Mouse (Mus musculus): Measurements from ENCODE around the gene Ccdc24. TPM values are rescaled to one million over a fixed set of nuclear protein-coding genes. Genes with fewer than 3 reads are reported as not detected.

Ccdc24 gene
- polyA plus RNA-seq, 1 experiment: not detected

DNA sequence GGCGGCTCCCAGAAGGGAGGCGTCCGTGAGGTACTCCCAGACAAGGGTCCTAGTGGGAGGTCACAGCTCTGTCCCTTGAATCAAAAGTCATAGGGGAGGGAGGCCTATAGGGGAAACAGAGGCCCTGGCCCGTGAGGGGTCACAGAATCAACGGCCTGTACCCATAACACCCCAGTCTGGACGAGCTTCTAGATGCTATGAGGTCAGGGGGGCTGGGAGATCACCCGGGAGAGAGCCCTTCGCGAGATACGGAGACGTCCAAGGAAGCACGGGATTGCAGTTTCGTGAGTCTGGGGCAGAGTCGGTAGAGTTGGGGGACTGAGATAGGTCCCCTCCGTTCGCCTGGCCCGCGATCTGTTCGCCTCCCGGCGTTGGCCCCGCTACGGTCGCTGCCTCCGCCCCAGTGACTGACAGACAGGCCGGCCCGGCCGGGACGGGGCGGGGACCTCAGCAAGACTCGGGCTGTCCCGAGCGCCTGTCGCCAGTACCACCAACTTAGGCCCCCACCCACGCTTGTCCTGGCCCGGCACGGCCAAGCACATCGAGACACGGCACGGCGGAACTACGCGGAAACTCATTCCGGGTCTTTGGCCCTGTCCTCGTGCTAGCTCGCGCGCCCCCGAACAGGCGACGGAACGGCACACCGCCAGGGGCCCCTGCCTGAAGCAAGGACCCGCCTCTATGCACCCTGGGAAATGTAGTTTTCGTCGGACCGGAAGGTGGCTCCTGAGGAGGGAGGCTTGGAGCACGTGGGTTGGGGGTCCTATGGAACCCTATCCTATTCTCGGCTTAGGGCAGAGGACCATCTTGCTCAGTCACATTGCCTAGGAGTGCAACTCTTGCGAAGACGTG, 42.5 kb upstream of the Ccdc24 start, which contains the start of gene Ipo13:
Gene Ipo13, minus strand, starts transcription at position 409 of the 852 bp plus-strand sequence.
- Histone ChIP-seq H3K4me3 (replicated peaks; ENCODE audit: control insufficient read depth, low read depth, low read length) (peak within 1 kb of the TSS; percentile 95), H3K27ac (ENCODE audit: control insufficient read depth, insufficient read depth, low read depth, low read length, poor library complexity) (peak within 1 kb of the TSS; percentile 91), H3K4me1 (ENCODE audit: control insufficient read depth, insufficient read depth, low read length) (no peaks in the 10 kb centered on the region; the same call in 1 of the 2 replicates)
- under 1% methylated on average over 61 of the region's 61 CpGs for WGBS
- TF ChIP-seq POLR2A (IDR thresholded peaks at IDR 0.05; ENCODE audit: borderline replicate concordance, control insufficient read depth, low read depth, low read length): peak; percentile 74; the same call in 1 of the 2 replicates
- no peak for TF ChIP-seq CTCF (IDR thresholded peaks at IDR 0.05; ENCODE audit: control insufficient read depth, insufficient read depth, low read length)

DNA sequence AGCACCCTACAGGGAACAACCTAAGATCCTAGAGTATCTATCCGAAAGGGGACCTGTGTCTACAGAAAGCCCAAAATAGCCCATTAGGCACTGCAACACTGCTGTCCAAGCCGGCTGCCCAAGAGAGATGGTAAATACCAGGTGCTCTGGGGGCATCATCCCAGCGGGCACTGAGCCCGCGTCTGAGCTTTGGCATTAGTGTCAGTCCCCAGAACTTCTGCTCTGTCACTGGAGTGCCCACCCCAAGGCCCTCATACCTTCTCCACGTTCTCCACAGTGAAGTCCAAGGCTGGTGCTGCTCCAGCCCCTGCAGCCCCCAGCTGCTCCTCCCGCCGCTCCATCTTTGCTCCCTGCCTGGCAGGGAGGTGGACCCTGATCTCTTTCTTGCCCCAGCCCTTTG, 41.7 kb upstream of the Ccdc24 start:
- WGBS: 21% methylated on average over 8 of the region's 8 CpGs
- no peak overlapping the region for H3K27ac ChIP-seq (ENCODE audit: control insufficient read depth, insufficient read depth, low read depth, low read length, poor library complexity)
- H3K4me3 ChIP-seq (replicated peaks; ENCODE audit: control insufficient read depth, low read depth, low read length): peak overlapping the region; percentile 95
- no peak for TF ChIP-seq POLR2A (IDR thresholded peaks at IDR 0.05; ENCODE audit: borderline replicate concordance, control insufficient read depth, low read depth, low read length)
- TF ChIP-seq CTCF (IDR thresholded peaks at IDR 0.05; ENCODE audit: control insufficient read depth, insufficient read depth, low read length): no peak
- no peaks in the 10 kb centered on the region; the same call in 1 of the 2 replicates for H3K4me1 ChIP-seq (ENCODE audit: control insufficient read depth, insufficient read depth, low read length)

DNA sequence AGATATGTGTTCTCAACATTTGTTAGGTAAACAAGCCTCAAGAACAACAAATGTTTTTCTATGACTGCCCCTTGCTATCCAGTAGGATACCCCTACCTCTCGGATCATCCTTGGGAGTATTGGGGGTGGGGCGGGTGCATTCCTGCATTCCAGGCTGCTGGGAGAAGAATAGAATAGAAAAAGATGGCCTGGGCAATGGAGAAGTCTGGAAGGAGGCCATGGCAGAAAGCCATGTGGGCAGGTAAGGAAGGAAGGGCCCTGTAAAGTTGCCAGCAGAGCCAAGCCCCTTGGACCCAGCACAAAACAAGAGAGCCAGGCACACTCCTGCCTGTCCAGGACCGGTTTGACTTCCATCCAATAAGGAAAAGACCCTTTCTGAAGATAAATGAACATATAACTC, 41.1 kb upstream of the Ccdc24 start:
- H3K4me3 ChIP-seq (replicated peaks; ENCODE audit: control insufficient read depth, low read depth, low read length): no peak overlapping the region
- WGBS: 68% methylated on average over 3 of the region's 3 CpGs
- H3K4me1 ChIP-seq (ENCODE audit: control insufficient read depth, insufficient read depth, low read length): no peaks in the 10 kb centered on the region; the same call in 1 of the 2 replicates
- TF ChIP-seq CTCF (IDR thresholded peaks at IDR 0.05; ENCODE audit: control insufficient read depth, insufficient read depth, low read length) (no peak), POLR2A (IDR thresholded peaks at IDR 0.05; ENCODE audit: borderline replicate concordance, control insufficient read depth, low read depth, low read length) (no peak)
- H3K27ac ChIP-seq (ENCODE audit: control insufficient read depth, insufficient read depth, low read depth, low read length, poor library complexity): no peak overlapping the region

DNA sequence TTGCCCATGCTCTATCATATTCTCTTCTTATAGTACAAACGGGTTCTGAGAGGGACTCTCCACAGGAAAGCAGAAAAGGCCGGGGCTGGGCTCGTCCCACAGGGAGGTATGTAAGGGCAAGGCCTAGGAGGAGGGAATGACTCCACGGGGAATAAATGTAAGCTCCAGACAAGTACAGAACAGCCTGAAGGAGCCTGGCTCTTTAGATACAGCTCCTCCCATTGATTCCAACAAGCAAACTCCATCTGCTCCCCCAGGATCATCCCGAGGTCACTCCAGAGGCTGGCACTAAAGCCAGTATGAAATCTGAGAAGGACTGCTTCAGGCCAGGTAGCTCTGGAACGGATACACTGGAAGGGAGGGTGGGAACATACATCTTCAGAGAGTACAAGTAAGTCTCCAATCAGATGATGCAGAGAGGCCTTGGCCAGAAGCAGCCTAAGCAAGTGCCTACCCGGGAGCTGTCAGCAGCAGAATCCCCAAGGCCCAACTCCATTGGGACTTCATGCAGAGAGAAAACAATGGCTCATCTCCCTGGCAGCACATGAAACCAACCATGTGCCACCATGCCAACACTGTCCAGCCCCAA, 40.4 kb upstream of the Ccdc24 start:
- 86% methylated on average over 7 of the region's 7 CpGs for WGBS
- no peak overlapping the region for H3K27ac ChIP-seq (ENCODE audit: control insufficient read depth, insufficient read depth, low read depth, low read length, poor library complexity)
- H3K4me1 ChIP-seq (ENCODE audit: control insufficient read depth, insufficient read depth, low read length): no peaks in the 10 kb centered on the region; the same call in 1 of the 2 replicates
- TF ChIP-seq POLR2A (IDR thresholded peaks at IDR 0.05; ENCODE audit: borderline replicate concordance, control insufficient read depth, low read depth, low read length) (no peak), CTCF (IDR thresholded peaks at IDR 0.05; ENCODE audit: control insufficient read depth, insufficient read depth, low read length) (no peak)
- no peak overlapping the region for H3K4me3 ChIP-seq (replicated peaks; ENCODE audit: control insufficient read depth, low read depth, low read length)

DNA sequence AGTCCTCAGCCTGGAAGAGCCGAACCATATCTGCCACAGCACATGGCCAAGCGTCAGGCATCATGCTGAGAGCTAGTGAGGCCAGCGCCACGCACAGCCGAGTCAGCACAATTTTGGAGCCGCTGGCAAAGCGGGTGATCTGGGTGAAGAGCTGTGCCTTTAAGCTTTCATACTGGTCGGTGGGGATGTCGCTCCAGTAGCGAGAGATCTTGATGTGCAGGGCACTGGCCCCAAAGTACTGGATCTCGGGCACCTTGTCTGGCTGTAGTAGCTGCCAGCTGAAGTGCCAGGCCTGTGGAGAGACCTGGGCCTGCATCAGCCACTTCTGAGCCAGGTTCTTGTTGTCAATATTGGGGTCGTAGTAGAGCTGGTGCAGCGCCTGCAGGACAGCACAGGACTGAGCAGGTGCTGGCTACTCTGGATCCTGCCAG, 39.8 kb upstream of the Ccdc24 start:
- TF ChIP-seq POLR2A (IDR thresholded peaks at IDR 0.05; ENCODE audit: borderline replicate concordance, control insufficient read depth, low read depth, low read length) (no peak), CTCF (IDR thresholded peaks at IDR 0.05; ENCODE audit: control insufficient read depth, insufficient read depth, low read length) (no peak)

DNA sequence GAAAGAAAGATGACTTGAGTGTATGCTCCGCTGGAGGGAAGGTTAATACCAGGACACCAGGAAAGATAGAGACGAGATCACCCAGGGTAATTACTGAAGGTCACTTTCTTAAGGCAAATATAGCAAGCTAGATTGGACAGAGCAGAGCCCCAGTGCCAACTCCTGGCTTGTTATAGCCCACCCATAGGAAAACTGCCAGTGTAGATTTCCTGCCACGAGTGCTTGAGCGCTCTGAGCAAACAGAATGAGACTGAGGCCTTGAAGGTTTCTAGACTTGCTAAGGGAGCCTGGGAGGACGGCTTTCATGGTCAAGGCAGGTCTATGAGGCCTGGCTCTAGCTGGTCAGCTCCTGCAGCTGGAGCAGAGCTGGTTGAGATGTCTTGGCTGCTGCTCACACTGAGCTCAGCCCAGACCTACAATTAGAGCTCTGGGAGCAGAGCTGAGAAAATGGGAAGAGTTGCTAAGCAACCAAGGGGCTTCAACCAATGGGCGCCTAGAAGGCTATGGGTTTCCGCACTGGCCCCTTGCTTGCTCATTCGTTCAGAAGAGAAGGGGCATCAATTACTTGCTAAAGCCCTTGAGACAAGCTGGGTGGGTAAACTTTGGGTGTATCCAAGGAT, 36.6 kb upstream of the Ccdc24 start:
- Histone ChIP-seq H3K27ac (ENCODE audit: control insufficient read depth, insufficient read depth, low read depth, low read length, poor library complexity) (no peak overlapping the region), H3K4me1 (ENCODE audit: control insufficient read depth, insufficient read depth, low read length) (no peaks in the 10 kb centered on the region), H3K4me3 (replicated peaks; ENCODE audit: control insufficient read depth, low read depth, low read length) (no peak overlapping the region)
- TF ChIP-seq POLR2A (IDR thresholded peaks at IDR 0.05; ENCODE audit: borderline replicate concordance, control insufficient read depth, low read depth, low read length) (no peak), CTCF (IDR thresholded peaks at IDR 0.05; ENCODE audit: control insufficient read depth, insufficient read depth, low read length) (no peak)
- 80% methylated on average over 8 of the region's 8 CpGs for WGBS

More for the DNA sequence above, 39.8 kb upstream of the Ccdc24 start:
- Histone ChIP-seq H3K27ac (ENCODE audit: control insufficient read depth, insufficient read depth, low read depth, low read length, poor library complexity) (no peak overlapping the region), H3K4me1 (ENCODE audit: control insufficient read depth, insufficient read depth, low read length) (no peaks in the 10 kb centered on the region; the same call in 1 of the 2 replicates), H3K4me3 (replicated peaks; ENCODE audit: control insufficient read depth, low read depth, low read length) (no peak overlapping the region)
- 91% methylated on average over 13 of the region's 13 CpGs for WGBS

DNA sequence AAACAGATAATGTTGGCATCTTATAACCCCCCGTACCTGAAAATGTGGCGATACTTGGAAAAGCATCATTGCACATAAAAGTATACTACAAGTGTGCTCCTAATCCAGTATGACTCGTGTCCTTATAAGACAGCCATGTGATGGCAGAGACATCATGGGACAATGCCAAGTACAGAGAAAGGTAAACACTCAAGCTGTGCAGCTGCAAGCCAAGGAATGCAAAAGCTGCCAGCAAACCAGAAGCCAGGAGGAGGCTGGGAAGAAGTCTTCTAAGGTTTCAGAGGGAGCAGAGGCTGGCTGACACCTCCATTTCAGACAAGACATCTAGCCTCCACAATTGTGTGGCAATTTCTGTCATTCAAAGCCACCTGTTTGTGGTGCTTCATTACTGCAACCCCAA, 33.8 kb upstream of the Ccdc24 start:
- no peaks in the 10 kb centered on the region for H3K4me1 ChIP-seq (ENCODE audit: control insufficient read depth, insufficient read depth, low read length)
- TF ChIP-seq POLR2A (IDR thresholded peaks at IDR 0.05; ENCODE audit: borderline replicate concordance, control insufficient read depth, low read depth, low read length) (no peak), CTCF (IDR thresholded peaks at IDR 0.05; ENCODE audit: control insufficient read depth, insufficient read depth, low read length) (no peak)
- WGBS: 90% methylated on average over 3 of the region's 3 CpGs
- H3K4me3 ChIP-seq (replicated peaks; ENCODE audit: control insufficient read depth, low read depth, low read length): no peak overlapping the region
- H3K27ac ChIP-seq (ENCODE audit: control insufficient read depth, insufficient read depth, low read depth, low read length, poor library complexity): no peak overlapping the region

DNA sequence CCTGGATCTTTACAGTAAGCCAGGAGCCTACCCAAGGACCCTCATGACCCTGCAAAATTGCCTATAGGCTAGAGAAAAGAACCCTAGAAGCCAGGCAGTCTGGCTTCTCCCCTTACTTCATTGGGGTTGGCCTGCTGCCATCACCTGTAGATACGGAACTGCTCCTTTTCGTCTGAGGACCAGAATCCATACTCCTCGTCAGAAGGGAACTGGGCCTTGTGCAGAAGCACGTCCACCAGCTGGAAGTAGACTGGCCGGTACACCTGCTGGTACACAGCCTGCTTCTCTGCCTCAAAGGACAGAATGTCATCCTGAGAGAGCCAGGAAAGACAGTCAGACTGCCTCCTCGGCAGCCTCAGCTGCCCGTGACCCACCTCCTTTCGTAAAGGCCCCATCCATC, 32.4 kb upstream of the Ccdc24 start:
- Histone ChIP-seq H3K4me3 (replicated peaks; ENCODE audit: control insufficient read depth, low read depth, low read length) (no peak overlapping the region), H3K4me1 (ENCODE audit: control insufficient read depth, insufficient read depth, low read length) (no peaks in the 10 kb centered on the region), H3K27ac (ENCODE audit: control insufficient read depth, insufficient read depth, low read depth, low read length, poor library complexity) (no peak overlapping the region)
- TF ChIP-seq POLR2A (IDR thresholded peaks at IDR 0.05; ENCODE audit: borderline replicate concordance, control insufficient read depth, low read depth, low read length) (no peak), CTCF (IDR thresholded peaks at IDR 0.05; ENCODE audit: control insufficient read depth, insufficient read depth, low read length) (no peak)
- WGBS: 90% methylated on average over 8 of the region's 8 CpGs
